Mouse (Mus musculus): ENCODE results near the gene Pttg1ip. TPM values are rescaled to one million over a fixed set of nuclear protein-coding genes. Genes with fewer than 3 reads are reported as not detected.
A peak's percentile ranks its signal among the peaks of the same experiment; 100 is the strongest.

The Pttg1ip gene
- polyA plus RNA-seq, 1 experiment, result 74.8 TPM

DNA sequence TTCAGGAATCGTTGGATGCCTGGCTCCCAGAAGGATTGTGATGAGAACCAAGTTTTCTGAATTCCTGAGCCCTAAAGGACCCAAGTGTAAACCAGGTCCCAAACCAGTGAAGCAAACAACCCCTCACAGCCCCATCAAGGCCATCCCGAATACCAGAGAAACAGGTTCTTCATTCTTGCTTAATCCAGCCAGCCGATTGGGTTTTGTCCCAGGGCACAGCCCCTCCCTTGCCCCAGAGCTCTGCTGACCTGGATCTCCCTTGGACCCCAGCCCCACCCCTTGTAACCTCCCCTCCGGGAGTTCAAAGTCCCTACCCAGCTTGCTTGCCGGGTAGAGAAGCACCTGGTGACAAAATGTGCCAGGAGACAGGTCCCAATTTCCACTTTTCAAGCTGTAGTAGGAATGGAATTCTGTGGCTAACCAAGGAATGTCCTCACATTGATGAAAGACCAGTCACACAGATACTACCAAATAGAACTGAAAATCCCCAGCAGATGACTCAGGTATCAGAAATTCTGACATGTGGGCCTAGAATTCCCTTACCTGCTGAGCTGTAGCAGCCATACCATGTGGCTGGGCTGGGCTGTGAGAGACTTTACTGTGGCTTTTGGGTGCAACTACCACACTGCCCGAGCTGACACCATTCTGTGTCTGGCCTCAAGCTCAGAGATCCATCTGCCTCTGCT, 11.4 kb upstream of the Pttg1ip start:
- TF ChIP-seq POLR2A (IDR thresholded peaks at IDR 0.05; ENCODE audit: borderline replicate concordance, extremely low read depth, insufficient read depth, insufficient read length, poor library complexity, severe bottlenecking) (no peak), CTCF (IDR thresholded peaks at IDR 0.05; ENCODE audit: borderline replicate concordance, extremely low read depth, insufficient read depth, insufficient read length) (no peak)
- DNase-seq (ENCODE audit: low read depth), result no peak

DNA sequence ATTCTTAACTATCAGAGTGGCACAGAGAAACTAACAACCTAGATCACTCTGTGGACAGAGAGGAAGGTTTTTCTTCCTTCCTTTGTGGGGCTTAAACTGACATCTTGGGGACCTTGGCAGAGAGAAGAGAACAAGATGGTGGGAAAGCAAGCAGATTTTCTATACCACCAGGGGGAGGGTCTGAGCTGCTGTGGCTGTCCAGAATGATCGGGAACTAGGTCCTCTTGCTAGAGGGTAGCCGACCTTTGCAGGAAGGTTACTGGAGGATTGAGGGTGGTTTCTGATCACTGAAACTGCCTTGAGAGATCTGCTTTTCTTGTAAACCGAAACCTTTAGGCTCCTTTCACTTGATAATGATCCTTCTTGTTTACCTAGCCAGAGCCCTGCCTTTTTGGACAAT, 9.3 kb upstream of the Pttg1ip start:
- TF ChIP-seq POLR2A (IDR thresholded peaks at IDR 0.05; ENCODE audit: borderline replicate concordance, extremely low read depth, insufficient read depth, insufficient read length, poor library complexity, severe bottlenecking) (no peak), CTCF (IDR thresholded peaks at IDR 0.05; ENCODE audit: borderline replicate concordance, extremely low read depth, insufficient read depth, insufficient read length) (peak; percentile 37; the same call in 1 of the 2 replicates)
- peak; percentile 2 for DNase-seq (ENCODE audit: low read depth)

DNA sequence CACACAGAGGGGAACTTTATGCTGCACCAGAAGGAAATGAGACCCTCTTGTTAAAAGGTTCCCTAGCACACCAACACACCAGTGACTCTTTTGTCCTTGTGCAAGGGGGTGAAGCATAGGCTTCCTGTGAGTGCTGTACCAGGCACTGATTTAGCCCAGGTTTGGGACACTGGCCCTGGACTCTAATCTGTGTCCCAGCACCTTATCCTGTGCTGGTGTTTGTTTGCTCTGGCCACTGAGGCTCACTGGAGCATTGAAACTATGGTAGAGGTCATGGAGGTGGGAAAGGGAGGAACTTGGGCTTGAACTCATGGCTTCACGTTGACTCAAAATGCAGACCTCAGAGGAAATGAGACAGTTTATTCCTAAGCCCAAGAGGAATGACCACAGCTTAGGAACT, 8.4 kb upstream of the Pttg1ip start:
- DNase-seq (ENCODE audit: low read depth), result no peak
- no peak for TF ChIP-seq CTCF (IDR thresholded peaks at IDR 0.05; ENCODE audit: borderline replicate concordance, extremely low read depth, insufficient read depth, insufficient read length)
- no peak for TF ChIP-seq POLR2A (IDR thresholded peaks at IDR 0.05; ENCODE audit: borderline replicate concordance, extremely low read depth, insufficient read depth, insufficient read length, poor library complexity, severe bottlenecking)

DNA sequence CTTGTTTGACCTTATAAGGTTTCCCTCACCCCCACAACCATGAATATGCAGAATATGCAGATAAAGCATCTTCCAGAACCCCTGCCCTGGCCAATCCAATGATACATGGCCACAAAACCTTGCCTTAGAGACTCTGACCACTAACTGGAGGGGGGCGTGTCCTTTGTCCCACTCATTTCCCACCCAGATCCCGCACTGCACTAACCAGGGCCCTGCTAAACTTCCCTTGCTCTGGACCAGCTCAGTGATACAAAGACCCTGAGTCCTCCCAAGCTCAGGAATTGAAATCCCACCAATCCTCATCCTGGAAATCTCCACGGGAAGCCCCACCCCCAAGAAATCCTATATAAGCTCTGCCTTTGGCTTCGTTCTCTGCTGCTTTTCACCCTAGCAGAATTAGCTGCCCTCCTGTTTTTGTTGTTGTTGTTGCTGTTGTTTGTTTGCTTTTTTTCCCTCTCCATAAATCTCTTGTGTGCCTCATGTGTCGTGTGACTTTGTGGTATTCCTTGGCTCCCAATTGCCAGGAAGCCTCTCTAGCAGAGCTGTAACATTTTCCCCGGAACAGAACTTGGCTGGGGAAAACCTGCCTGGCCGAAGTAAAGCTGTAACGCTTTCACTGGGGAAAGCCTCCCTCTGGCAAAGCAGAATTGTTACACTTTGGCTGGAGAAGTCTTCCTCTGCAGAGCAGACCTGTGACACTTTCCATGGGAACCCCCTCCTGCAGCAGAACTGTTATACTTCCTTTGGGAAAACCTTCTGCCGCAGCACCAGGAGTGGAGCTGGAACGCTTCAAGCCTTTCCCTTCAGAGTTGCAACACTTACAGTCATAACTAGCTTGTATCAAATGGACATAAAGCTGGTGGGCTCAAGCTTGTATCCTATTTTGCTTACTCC, 1.2 kb upstream of the Pttg1ip start:
- DNase-seq (ENCODE audit: low read depth), result no peak
- TF ChIP-seq POLR2A (IDR thresholded peaks at IDR 0.05; ENCODE audit: borderline replicate concordance, extremely low read depth, insufficient read depth, insufficient read length, poor library complexity, severe bottlenecking), result no peak
- TF ChIP-seq CTCF (IDR thresholded peaks at IDR 0.05; ENCODE audit: borderline replicate concordance, extremely low read depth, insufficient read depth, insufficient read length), result no peak

DNA sequence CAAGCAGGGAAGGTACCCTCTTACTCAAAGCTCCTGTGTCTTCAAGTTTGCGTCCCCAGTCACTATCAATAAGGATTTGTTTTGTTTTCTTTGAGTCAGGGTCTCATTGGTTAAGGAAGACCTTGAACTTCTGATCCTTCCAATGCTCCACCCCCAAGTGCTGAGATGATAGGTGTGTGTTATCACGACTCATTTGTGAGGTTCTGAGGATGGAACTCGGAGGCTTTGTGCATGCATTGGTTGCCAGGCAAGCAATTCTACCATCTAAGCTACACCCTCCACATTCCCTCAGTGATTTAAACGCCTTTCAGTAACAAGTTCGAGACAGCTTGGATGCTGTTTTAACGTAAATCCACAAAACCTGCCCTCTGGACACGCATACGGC, 505 bp upstream of the Pttg1ip start:
- TF ChIP-seq CTCF (IDR thresholded peaks at IDR 0.05; ENCODE audit: borderline replicate concordance, extremely low read depth, insufficient read depth, insufficient read length), result no peak
- no peak for TF ChIP-seq POLR2A (IDR thresholded peaks at IDR 0.05; ENCODE audit: borderline replicate concordance, extremely low read depth, insufficient read depth, insufficient read length, poor library complexity, severe bottlenecking)
- DNase-seq (ENCODE audit: low read depth), result no peak

DNA sequence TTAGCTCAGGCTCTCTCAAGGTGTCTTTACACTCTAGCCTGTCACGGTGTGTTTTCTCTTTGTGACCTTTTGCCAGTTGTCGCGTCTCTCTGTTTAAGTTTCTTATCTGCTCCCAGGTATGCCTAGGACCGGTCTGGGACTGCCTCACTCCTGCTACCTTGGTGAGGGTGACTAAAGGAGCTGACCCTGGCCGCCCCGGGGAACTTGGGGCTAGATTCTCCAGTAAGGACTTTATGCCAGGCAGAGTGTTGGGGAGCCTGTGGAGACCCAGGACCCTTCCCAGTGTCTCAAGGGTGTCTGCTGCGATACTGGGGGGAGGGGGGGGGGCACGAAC, 732 bp downstream of the Pttg1ip start:
- no peak for DNase-seq (ENCODE audit: low read depth)
- TF ChIP-seq POLR2A (IDR thresholded peaks at IDR 0.05; ENCODE audit: borderline replicate concordance, extremely low read depth, insufficient read depth, insufficient read length, poor library complexity, severe bottlenecking) (no peak), CTCF (IDR thresholded peaks at IDR 0.05; ENCODE audit: borderline replicate concordance, extremely low read depth, insufficient read depth, insufficient read length) (no peak)

DNA sequence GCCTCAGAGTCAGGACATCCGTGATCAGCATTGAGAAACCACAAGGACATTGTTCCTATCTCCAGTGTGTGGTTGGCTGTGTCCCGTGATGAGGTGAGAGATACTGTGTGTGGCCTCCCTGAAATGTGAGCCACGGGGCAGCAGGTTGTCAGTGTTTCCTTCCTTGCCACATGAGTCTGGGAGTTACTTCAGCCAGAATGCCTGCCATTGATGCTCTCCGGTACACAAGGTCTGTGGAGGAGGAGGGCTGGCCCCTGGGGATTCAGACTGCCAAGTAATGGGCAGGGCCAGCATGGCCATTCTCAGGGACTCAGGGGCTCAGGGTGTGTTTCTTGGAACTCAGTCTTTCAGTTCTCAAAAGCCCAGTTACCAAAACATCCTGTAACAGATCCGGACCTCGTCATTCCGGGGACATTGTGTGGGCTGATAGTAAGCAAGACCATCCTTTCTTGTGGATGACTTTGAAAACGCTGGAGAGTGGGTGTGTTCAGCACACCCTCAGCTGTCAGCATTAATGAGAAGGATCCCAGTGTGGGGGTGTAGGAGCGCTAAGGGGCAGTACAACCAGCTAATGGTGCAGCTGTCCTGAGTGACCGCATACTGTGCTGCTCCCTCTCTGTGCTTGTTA, 2.4 kb downstream of the Pttg1ip start:
- TF ChIP-seq CTCF (IDR thresholded peaks at IDR 0.05; ENCODE audit: borderline replicate concordance, extremely low read depth, insufficient read depth, insufficient read length) (no peak), POLR2A (IDR thresholded peaks at IDR 0.05; ENCODE audit: borderline replicate concordance, extremely low read depth, insufficient read depth, insufficient read length, poor library complexity, severe bottlenecking) (no peak)
- no peak for DNase-seq (ENCODE audit: low read depth)

DNA sequence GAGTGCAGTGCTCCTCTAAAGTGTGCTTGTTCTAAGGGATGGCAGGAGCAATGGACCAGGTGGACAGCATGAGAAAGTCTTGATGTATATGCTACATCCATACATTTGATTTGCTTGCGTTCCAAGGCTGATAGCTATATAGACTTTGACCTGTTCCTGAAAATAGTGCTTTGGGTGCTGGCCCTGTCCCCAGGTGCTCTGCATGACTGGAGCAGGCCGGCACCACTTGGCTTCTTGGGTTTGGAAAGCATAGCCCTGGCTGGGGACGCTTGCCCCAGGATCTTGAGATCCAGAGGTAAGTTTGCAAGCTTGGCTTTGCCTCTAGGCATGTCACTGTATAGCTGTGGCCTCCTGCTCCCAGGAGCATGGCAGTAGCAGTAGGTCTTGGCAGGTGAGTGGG, 5.1 kb downstream of the Pttg1ip start:
- TF ChIP-seq CTCF (IDR thresholded peaks at IDR 0.05; ENCODE audit: borderline replicate concordance, extremely low read depth, insufficient read depth, insufficient read length), result no peak
- TF ChIP-seq POLR2A (IDR thresholded peaks at IDR 0.05; ENCODE audit: borderline replicate concordance, extremely low read depth, insufficient read depth, insufficient read length, poor library complexity, severe bottlenecking), result no peak
- no peak for DNase-seq (ENCODE audit: low read depth)

DNA sequence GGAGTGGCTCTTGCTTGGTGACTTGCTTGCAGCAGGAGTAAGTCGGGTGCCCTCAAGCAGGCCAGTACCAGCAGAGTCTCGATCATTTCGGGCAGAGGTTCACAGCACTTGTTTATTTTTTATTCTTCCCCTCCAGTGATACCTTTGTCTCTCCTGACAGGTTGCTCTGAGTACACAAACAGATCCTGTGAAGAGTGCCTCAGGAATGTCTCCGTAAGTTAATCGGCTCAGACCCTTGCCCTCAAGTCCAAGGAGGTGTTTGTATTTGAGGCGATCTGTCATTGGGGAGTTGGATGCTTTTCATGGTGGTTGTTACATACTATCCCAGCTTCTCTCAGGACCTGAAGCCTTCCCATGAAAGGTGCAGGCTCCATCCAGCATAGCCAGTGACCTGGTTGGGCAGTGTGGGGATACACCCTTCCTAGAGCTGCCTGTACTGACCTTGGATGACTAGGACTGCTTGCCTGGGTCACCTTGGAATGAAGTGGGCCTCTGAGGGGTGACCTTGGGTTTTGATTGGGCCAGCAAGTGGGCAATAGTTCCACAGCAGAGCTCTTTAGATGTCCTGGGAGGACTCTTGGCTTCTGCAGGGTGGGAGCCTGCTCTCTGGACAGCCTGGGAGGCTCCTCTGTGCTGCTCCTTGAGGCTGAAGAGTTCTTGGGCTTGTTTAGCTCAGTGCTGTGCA, 5.7 kb downstream of the Pttg1ip start:
- TF ChIP-seq POLR2A (IDR thresholded peaks at IDR 0.05; ENCODE audit: borderline replicate concordance, extremely low read depth, insufficient read depth, insufficient read length, poor library complexity, severe bottlenecking) (no peak), CTCF (IDR thresholded peaks at IDR 0.05; ENCODE audit: borderline replicate concordance, extremely low read depth, insufficient read depth, insufficient read length) (no peak)
- DNase-seq (ENCODE audit: low read depth), result no peak

DNA sequence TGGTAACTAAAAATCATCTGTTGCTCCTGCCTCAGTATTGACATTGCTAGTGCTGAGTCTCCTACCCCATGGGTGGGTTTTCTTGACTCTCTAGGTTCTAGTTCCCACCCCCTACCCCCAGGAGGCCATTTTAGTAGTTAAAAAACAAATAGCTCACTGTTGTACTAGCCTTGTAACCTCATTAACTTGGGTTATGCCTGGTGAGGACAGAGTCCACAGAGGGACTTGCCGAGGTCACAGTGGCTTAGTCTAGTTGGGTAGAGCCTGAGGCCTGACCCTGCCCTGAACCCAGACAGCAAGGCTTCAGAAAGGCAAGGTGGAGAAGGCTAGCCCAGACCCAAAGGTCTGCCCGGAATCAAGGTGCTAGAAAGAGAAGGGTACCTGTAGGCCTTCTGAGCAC, 6.5 kb downstream of the Pttg1ip start:
- DNase-seq (ENCODE audit: low read depth), result no peak
- TF ChIP-seq POLR2A (IDR thresholded peaks at IDR 0.05; ENCODE audit: borderline replicate concordance, extremely low read depth, insufficient read depth, insufficient read length, poor library complexity, severe bottlenecking) (no peak), CTCF (IDR thresholded peaks at IDR 0.05; ENCODE audit: borderline replicate concordance, extremely low read depth, insufficient read depth, insufficient read length) (no peak)

DNA sequence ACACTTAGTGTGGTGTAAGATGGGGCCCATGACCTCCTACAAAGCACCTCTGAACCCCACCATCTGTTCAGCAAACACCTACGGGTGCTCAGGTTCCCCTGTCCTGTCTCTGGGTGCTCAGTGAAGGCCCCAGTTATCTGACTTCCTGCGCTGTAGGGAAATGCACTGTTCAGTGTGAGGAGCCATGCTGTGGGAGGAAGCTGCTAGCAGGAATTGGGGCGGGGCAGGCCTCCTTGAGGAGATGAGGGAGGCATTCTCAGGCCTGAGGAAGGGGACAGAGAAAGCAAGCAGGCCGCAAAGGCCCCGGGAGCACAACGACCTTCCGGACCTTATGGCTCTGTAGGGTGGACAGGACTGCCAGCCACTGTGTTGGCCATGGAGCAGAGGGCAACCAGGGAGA, 7.6 kb downstream of the Pttg1ip start:
- TF ChIP-seq CTCF (IDR thresholded peaks at IDR 0.05; ENCODE audit: borderline replicate concordance, extremely low read depth, insufficient read depth, insufficient read length) (no peak), POLR2A (IDR thresholded peaks at IDR 0.05; ENCODE audit: borderline replicate concordance, extremely low read depth, insufficient read depth, insufficient read length, poor library complexity, severe bottlenecking) (no peak)
- DNase-seq (ENCODE audit: low read depth), result no peak
